Mouse (Mus musculus): ENCODE measurements around the gene Rapgef3. TPM values are rescaled to one million over a fixed set of nuclear protein-coding genes. Genes with fewer than 3 reads are reported as not detected.

The Rapgef3 gene
- total RNA-seq, 2 experiments from 2014 or later: 8.2 to 13.1 TPM

DNA sequence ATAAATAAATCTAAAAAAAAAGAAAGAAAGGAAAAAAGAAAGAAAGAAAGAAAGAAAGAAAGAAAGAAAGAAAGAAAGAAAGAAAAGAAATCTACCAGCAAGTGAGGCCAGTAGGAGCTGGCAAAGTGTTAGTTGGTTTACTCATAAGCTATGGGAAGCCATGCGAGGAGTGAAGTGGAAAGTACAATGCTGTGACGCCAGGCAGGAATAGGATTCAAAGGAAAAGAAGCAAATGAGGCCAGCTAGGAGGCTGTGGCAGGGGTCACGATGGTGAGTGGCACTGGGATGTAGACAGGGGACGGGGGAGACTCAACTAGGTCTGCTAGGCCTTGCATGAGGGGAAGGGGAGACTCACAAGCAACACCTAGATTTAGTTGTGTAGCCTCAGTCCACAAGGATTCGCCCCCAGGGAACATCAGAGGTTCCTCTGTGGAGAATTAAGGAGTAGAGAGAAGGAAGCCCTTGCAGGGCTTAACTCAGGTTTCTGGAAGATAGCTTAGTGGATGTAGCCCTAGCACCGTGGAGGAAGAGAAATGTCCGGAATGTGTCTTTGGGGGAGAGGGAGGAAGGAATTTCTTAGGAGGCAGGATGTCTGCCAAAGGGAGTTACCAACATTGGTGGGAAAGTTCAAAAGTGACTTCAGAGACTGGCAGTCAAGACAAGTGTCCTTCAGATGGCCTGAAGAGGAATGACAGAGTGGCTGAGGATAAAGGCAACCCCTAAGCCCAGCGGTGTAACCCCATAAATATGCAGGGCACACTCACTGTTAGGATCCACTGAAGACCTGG, 10.7 kb upstream of the Rapgef3 start, which contains the start of gene Slc48a1:
Slc48a1 (plus strand) TSS at position 210 of the 788 bp plus-strand sequence.
- ATAC-seq (replicated peaks; ENCODE audit: low FRiP score, low TSS enrichment, poor library complexity, severe bottlenecking): no peak

DNA sequence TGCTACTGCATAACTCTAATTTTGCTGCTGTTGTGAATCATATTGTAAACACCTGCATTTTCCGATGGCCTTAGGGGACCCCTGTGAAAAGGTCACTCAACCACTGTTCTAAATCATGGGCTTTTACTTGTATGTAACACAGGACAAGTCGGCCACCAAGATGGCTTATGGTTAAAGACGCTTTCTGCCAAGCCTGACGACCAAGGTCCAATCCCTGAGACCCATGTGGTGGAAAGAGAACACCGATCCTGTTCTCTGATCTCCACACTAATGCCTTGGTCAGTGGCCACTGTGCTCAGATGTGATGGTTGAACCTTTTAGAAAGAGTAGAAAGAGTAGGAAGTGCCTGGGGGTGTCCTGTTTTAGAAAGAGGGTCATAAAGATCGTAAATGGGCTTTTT, 9.1 kb upstream of the Rapgef3 start:
- no peak for ATAC-seq (replicated peaks; ENCODE audit: low FRiP score, low TSS enrichment, poor library complexity, severe bottlenecking)

DNA sequence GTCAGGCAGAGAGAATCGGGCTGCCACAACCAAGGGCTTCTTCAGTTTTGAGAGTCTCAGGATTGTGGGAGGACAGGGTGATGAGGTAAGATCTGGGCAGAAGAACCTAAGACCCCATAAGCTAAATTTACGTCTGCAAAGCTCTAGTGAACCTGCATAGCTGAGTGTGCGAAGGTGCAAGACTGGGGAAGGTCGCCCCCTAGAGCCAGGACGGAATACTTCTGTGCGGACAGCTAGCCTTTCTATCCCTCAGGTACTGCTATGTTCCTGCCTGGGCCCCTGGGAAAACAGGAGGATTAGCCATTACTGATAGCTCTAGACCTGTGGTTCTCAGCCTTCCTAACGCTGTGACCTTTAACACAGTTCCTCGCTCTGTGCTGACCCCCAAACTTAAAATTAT, 8.7 kb upstream of the Rapgef3 start:
- peak; percentile 81 for ATAC-seq (replicated peaks; ENCODE audit: low FRiP score, low TSS enrichment, poor library complexity, severe bottlenecking)

DNA sequence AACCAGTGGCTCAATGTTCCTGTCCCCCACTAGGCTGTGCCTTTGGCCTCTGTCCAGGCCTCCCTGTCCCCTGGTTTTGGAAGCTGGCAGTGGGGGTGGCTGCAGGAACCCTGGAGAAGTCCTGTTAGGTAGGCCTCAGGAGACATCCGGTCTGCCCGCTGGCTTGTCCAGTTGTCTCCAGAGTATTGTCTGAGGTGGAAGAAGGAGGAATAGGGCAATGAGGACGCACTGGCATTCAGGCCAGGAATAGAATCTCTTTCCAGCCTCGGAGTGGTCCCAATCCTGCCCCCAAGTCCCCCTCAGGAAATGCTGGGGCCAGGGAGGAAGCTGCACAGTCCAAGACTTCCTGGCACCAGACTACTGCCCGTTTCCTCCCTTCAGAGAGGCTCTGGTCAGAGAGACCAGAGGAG, 6.2 kb upstream of the Rapgef3 start:
- no peak for ATAC-seq (replicated peaks; ENCODE audit: low FRiP score, low TSS enrichment, poor library complexity, severe bottlenecking)

DNA sequence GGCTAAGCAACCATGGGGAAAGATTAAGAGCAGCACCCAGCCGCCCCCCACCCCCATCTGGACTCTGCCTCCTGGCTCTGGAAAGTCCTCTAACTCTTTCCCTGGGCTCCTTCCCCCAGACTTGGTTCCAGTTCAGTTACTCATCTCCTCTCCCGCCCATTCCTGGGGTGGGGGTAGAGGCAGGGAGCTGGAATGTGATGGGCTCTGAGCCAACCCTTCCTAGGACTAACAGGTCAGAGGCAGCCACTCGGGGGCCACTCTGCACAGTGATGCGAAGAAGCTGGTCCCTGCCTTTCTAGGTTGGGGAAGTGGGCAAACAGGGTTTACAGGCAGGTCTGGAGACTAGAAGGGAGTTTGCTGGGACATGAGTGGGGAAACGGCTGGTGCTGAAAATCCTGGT, 5.3 kb upstream of the Rapgef3 start:
- no peak for ATAC-seq (replicated peaks; ENCODE audit: low FRiP score, low TSS enrichment, poor library complexity, severe bottlenecking)

DNA sequence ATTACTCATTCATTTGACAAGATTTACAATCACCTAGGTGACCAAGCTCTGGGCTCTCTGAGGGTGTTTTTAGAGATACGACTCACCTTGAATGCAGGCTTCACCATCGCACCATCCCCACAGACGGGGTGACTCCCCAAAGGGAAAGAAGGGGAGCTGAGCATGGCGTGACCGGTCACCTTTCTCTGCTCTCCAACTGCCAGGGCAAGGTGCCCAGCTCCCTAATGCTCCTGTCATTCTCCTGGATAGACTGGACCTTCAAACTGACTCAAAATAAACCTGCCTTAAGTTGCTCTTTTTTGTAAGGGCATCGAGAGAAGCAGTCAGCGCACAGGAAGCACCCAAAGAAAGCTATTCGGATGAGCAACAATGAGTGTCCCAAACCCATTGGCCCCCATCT, 2.5 kb upstream of the Rapgef3 start:
- ATAC-seq (replicated peaks; ENCODE audit: low FRiP score, low TSS enrichment, poor library complexity, severe bottlenecking): no peak

DNA sequence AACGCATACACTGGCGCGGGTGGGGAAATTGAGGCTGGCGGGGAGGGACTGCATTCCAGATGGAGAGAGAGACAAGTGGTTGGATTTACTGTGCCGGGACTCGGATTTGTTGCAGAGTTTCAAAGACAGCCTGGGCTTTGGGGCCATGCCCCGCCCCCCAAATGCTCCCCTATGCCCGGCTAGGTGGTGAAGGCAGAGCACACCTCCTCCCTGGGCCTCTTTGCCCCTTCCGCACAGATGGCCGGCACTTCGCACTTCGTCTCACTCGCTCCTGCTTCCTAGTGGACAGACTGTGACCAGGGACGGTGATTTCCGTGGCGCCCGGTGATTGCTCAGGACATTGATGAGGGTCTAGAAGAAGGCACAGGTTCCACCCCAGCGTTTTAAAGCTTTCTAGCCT, 420 bp upstream of the Rapgef3 start:
- peak; percentile 7; the same call in 1 of the 2 replicates for ATAC-seq (replicated peaks; ENCODE audit: low FRiP score, low TSS enrichment, poor library complexity, severe bottlenecking)

DNA sequence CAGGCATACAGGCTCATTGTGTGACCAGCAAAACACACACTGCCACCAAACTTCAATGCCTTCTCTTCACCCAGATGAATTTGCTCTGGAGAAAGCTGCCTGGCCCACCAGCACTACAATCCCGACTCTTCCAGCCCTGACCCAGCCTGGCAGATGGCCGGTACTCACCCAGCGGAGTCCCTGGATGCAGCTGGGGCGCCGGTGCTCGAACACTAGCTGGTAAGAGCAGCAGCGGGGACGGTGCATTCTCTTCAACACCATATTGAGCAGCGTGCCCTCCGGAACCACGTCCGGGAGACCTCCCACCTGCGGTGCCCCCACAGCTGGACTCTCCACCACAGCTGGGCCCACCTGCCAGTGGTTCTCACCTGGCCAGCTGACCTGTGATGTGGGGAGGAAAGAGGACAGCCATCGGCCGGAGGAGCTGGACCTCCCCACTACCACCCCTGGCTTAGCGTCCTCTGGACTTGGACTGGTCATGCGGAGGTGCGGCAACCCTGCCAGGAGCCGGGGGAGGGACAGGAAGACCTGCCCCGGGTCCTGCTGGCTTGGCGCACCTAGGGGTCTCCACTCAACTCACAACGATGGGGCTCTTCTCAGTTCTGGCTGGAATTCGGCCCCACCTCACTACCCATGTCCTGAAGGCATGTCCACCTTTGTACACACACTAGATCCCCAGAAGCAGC, 1.0 kb downstream of the Rapgef3 start:
- no peak for ATAC-seq (replicated peaks; ENCODE audit: low FRiP score, low TSS enrichment, poor library complexity, severe bottlenecking)

DNA sequence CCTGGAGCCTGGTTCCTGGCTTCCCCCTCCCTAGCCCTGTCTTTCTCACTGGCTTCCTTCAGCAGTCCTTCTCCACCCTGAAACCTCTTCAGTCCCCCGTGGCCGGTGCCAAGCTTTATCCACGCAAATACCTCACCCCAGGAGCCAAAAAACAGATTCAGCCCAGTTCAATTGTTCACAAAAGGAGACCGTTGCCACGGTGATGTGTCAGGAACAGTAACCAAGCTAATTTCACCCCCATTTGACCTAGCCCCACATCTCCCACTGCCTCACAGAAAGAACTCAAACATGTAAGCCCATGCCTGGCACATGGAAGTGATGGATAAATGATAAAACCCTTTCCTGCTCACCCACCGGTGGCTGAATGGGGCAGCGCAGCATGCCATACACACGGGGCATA, 1.6 kb downstream of the Rapgef3 start:
- ATAC-seq (replicated peaks; ENCODE audit: low FRiP score, low TSS enrichment, poor library complexity, severe bottlenecking): no peak

DNA sequence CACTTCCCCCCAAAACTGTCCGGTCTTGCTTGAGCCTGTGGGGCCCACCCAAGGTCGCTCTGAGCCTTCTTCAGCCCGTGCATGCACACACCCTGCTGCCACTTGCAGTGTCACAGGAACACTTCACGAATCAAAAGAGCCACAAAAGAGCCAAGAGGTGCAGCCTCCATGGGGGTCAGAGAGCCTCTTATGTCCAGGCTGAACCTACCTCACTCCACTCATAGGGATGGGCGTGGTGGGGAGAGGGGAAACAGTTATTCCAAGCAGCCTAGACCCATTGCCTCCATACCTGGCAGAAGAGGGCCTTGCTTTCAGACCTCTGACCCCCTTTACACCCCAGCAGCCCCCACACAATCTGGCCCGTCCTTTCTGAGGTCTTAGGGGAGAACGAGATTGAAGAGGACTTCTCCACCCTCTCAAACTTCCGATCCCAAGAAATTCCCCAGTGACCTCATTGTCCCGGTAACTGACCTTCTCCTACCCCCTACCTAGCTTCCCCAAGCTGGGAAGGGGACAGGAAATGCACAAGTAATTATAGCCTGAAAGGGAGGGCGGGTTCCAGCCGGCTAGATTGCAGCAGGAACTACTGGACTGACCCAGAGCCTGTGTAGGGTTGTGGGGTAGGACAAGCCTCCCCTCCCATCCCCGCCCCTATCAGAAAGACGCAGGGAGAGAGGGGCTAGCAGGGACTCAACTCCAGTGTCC, 2.5 kb downstream of the Rapgef3 start:
- ATAC-seq (replicated peaks; ENCODE audit: low FRiP score, low TSS enrichment, poor library complexity, severe bottlenecking): no peak

DNA sequence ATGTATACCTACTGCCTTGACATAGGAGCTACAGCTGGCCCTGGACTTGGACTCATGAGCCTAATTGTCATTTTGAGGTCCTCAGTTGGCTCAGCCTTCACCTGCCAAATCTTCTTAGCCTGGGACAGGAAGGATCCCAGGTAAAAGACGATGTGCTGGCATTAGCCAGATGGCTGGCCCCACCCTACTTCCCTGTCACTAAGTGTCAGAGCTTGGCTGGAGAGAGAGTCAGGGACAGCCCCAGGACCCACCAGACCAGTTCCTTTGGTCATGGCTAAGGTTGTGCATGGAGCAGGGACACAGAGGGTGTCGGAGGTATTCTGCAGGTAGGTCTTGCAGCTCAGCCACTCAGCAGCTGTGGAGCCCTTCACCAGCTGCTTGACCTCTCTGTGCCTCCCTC, 3.2 kb downstream of the Rapgef3 start:
- ATAC-seq (replicated peaks; ENCODE audit: low FRiP score, low TSS enrichment, poor library complexity, severe bottlenecking): no peak

DNA sequence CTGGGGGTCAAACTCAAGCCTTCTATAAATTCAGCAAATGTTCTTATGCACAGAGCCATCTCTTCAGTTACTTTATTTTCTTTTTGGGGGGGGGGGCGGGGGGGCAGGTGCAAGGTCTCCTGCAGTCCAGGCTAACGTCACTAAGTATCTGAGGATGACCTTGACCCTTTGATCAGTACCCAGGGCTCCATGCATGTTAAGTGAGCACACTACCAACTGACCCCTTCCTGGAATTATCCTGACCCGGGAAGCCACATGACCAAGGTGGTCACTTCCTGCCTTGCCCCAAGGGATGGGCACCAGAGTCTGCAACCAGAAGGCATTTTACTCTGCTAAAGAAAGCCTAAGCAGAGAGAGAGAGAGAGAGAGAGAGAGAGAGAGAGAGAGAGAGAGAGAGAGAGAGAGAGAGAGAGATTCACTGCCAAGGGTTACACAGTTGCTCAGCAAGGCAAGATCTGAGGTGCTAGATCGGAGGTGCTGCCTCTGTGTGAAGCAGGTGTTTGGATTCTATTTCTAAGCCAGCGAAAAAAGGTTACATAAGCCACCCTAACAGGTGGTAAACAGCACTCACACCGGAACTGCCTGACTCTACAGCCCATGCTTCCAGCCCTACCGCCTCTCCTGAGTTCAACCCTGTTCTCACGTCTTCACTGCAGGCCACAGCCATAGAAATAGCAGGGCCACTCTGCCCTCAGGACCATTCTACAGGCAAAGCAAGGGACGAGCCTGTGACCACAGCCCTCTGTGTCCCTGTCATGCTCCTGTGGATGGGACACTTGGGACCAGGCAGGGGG, 4.3 kb downstream of the Rapgef3 start:
- ATAC-seq (replicated peaks; ENCODE audit: low FRiP score, low TSS enrichment, poor library complexity, severe bottlenecking): no peak

DNA sequence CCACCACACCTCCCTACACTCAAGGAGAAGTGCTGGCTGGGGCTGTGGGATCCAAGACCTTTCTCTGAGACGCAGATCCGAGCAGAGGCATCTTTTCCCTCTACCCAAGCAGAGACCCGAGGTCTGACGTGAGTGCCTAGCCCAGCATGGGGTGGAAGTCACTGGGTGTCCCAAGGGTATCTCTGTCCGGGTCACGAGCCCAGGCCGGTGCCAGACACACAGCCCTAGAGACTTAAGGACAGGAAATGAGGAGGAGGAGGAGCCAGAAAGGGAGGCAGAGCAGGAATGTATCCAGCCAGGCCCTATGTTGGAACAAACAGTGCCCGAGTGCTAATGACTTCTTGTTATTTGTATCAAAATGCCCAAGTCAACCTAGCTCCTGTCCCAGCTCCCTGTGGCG, 5.0 kb downstream of the Rapgef3 start:
- no peak for ATAC-seq (replicated peaks; ENCODE audit: low FRiP score, low TSS enrichment, poor library complexity, severe bottlenecking)

DNA sequence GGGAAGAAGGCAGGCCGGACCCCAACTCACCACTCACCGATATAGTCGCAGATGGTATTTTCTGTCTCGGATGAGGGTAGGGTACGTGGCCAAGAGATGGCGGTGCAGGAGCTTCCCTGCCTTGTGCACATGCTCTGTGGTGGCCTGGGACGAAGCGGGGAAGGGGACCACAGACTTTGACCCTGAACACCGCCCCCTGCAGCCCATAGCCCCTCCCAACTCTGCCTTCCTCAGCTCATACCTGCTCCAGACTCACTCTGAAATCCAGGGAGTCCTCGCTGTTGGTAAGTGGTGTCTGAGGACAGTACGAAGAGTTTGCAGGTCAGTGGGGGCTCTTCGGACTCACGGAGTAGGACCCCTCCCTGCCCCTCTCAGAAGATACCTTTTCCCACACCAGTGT, 6.3 kb downstream of the Rapgef3 start:
- ATAC-seq (replicated peaks; ENCODE audit: low FRiP score, low TSS enrichment, poor library complexity, severe bottlenecking): no peak

DNA sequence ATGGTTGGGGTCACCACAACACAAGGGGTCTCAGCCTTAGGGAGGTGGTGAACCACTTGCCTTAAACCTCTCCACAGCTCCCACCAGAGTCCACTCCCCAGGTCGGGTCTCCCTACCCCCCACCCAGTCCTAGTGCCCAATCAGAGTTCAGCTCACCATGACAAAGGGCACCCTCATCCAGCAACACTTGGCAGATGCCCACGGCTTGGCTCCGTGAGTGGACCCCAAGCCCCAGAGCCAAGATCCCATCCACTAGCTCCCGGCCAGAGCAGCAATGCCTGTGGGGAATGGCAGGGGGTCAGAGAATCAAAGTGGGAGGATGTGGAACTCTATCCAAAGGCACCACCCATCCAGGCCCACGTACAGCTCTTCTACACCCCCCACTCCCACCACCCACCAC, 6.8 kb downstream of the Rapgef3 start:
- no peak for ATAC-seq (replicated peaks; ENCODE audit: low FRiP score, low TSS enrichment, poor library complexity, severe bottlenecking)

DNA sequence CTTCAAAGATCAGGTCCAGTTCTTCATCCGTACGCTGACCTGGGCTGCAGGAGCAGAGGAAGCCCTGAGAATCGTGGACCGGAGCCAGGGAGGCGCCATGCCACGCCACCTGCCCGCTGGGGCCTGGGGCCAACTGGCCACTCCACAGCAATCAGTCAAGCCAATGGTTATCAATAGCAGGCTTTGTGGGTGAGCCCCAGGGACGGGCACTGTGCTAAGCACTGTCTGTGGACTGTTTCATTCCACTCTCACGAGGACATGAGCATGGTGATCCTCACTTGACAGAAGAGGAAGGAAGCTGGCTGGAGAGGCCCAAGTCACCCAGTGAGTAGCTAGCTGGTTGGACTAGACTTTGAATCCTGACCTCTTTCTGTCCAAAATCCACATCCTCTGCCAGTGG, 7.8 kb downstream of the Rapgef3 start:
- no peak for ATAC-seq (replicated peaks; ENCODE audit: low FRiP score, low TSS enrichment, poor library complexity, severe bottlenecking)

DNA sequence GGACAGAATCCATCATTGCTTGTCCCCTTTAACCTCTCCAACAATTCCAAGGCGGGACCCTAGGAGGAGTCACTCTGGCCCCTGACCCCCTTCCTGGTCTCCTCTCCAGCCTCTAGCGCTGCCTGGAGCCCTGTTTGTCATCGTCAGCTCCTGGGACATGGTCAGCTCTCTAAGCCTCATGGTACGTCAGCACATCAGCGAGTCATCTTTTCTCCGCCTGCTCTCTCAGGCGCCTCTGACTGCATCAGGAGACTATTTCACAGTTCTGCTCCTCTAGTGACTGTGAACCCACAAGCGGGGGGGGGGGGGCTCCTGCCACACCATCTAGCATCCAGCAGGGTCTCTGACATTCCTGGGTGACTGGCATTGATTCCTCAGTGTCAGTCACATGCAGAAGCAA, 12.4 kb downstream of the Rapgef3 start:
- ATAC-seq (replicated peaks; ENCODE audit: low FRiP score, low TSS enrichment, poor library complexity, severe bottlenecking): no peak

DNA sequence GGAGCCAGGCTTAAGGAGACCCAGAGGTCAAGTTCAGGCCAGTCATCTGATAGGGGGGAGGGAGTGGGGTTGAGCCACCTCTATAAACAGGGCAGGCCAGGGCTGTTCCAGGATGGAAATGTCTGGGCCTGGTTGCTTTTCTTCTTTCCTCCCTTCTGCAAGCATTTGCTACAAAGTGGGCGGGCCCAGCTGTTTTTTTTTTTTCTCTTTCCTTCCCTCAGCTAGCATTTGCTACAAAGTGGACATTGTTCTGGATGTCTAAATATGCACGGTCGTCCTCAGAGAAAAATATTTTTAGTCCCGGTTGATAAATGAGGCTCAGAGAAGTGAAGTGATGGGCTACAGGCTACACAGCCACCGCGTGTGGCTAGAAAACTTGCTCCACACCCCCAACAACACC, 13.3 kb downstream of the Rapgef3 start:
- no peak for ATAC-seq (replicated peaks; ENCODE audit: low FRiP score, low TSS enrichment, poor library complexity, severe bottlenecking)

DNA sequence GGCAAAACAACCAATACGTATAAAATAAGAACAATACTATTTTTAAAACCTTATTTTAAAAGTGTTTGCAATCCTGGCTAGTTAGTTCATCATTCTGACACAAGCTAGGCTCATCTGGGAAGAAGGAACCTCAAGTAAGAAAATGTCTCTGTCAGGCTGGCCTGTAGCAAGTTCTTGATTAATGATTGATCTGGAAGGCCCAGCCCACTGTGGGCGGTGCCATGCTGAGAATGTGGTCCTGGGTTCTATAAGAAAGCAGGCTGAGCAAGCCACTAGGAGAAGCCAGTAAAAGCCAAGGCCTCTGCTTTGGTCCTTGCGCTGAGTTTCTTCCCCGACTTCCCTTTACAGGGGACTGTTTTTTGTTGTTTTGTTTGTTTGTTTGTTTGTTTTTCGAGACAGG, 15.3 kb downstream of the Rapgef3 start:
- ATAC-seq (replicated peaks; ENCODE audit: low FRiP score, low TSS enrichment, poor library complexity, severe bottlenecking): no peak

DNA sequence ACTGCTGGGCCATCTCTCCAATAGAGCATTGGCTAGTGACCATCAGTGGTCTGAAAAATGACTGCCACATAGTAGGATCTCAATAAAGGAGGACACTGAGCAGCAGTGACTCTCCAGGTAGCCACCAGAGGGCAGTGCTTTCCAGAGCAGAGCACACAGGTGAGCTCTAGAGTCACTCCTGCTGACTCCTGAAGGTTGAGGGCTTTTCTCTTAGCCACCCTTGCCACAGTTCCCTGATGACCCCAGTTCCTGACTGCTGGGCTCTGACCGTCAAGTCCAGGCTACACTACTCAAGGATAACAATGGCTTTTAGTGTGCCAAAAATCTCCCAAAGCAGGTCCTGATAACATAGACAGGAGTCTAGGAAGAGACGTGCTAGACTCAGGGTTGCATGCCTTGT, 16.1 kb downstream of the Rapgef3 start:
- no peak for ATAC-seq (replicated peaks; ENCODE audit: low FRiP score, low TSS enrichment, poor library complexity, severe bottlenecking)
